Mouse (Mus musculus): ENCODE results near the gene Zfp760. TPM values are rescaled to one million over a fixed set of nuclear protein-coding genes. Genes with fewer than 3 reads are reported as not detected.

Gene Zfp760
- polyA plus RNA-seq, 1 experiment from 2014 or later: 18.6 TPM

DNA sequence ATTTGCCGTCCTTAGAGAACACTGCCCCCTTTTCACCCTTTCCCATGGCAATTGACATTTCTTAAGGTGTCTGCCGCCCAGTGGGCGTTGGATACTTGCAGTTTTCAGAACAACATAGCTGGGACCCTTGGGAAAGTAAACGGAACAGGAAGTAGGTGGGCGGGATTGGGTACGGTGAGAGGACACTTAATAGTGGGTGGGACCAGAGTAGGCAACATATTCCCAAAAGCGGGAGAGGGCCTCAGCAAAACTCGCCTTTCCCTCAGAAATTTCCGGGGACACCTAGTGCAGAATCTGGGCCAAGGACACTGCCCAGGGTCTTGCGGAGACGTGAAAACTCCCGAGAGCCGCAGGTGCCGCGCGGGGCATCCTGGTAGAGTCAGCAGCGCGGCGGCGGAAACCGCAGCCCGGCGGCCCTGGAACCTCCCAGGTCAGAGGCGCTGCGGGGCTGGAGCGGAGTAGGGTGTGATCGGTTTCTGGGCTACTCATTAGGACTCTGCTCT lies 26.0 kb downstream of the Zfp760 start:
- H3K4me3 ChIP-seq: peak overlapping the region; percentile 76
- H3K4me1 ChIP-seq: peaks cover 11% of the 10 kb centered on the region
- H3K36me3 ChIP-seq: peaks cover 21% of the 10 kb centered on the region
- peak; percentile 85 for DNase-seq (ENCODE audit: low spot score)
- under 1% methylated on average over 27 of the region's 27 CpGs for WGBS
- H3K27ac ChIP-seq (replicated peaks): peak overlapping the region; percentile 93
- no peaks in the 10 kb centered on the region for H3K9me3 ChIP-seq (replicated peaks)
- no peaks in the 10 kb centered on the region for H3K27me3 ChIP-seq (ENCODE audit: low read depth, poor library complexity, severe bottlenecking)

DNA sequence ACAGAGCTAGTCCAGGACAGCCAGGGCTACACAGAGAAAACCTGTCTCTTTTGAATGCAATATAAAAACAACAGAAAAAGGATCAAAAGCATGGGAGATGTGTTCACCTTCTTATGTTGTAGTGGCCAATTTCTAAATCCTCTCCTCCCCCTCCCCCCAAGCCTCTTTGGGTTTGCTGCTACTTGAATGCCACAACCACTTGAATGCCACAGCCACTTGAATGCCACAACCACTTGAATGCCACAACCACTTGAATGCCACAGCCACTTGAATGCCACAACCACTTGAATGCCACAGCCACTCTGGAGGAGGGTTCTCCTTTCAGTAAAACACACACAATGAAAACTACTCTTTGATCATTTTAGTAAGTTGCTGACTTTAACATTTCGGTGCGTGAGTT lies 45.2 kb downstream of the Zfp760 start:
- H3K36me3 ChIP-seq: peaks cover 1% of the 10 kb centered on the region; the same call in 1 of the 2 replicates
- H3K9me3 ChIP-seq (replicated peaks): no peaks in the 10 kb centered on the region
- no peak overlapping the region for H3K4me3 ChIP-seq
- no peaks in the 10 kb centered on the region for H3K27me3 ChIP-seq (ENCODE audit: low read depth, poor library complexity, severe bottlenecking)
- whole genome bisulfite sequencing: 73% methylated on average over 2 of the region's 2 CpGs
- H3K4me1 ChIP-seq: peaks cover 20% of the 10 kb centered on the region
- no peak for DNase-seq (ENCODE audit: low spot score)
- H3K27ac ChIP-seq (replicated peaks): no peak overlapping the region

DNA sequence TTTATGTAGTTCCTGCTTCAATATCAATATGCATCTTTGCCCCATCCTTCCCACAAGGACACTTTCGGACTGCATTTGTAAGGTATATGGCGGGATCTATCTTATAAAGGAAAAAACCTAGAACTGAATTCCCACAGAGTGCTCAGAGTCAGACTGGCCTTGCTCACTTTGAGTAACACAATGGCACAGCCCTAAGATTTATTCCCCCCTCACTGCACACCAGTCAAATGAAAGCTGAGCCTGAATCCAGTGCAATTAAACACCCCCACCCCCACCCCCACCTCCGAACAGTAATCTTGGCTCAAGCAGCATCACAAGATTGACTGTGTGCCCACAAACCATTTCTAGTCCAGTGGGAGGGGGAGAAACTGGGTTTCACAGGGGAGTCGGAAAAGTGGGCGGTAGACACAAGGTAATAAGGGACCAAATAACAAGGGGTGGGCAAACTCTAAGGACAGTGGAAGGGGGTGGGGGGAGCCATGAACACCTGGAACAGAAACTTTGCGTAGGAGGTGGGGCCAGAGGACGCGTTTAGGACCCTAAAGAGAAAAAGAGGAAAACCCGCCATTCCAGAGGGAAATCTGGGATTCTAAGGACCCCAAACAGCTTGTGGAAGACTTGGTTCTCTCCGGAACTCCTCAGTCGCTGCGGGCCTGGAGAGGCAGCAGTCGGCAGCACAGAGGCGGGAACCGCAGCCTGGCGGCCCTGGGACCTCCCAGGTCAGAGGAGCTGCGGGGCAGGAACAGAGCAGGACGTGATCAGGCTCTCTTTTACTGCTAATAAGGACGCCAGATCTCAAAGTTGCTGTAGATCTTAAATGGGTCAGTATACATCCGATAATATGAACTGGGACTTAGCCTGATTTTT lies 46.0 kb downstream of the Zfp760 start:
- DNase-seq (ENCODE audit: low spot score): peak; percentile 58
- Histone ChIP-seq H3K4me1 (peaks cover 20% of the 10 kb centered on the region), H3K9me3 (replicated peaks) (no peaks in the 10 kb centered on the region), H3K27me3 (ENCODE audit: low read depth, poor library complexity, severe bottlenecking) (no peaks in the 10 kb centered on the region), H3K36me3 (no peaks in the 10 kb centered on the region), H3K27ac (replicated peaks) (peak overlapping the region; percentile 74), H3K4me3 (peak overlapping the region; percentile 53)
- 13% methylated on average over 20 of the region's 20 CpGs for WGBS

DNA sequence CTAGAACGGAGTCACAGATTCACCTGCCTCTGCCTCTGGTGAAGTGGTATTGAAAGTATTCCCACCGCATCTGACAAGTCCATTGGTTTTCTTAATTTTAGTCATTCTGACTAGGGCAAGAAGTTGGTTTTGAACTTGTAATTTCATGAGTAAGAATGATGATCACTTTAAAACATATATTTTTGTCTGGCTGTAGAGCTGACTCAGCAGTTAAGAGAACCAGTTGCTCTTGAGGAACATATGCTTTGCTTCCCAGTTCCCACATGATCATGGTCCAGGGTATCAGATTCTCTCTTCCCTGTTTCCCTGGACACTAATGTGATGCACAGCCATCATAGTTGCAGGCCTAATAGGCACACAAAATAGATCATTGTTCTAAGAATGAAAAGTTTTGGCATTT lies 62.8 kb downstream of the Zfp760 start:
- no peak for DNase-seq (ENCODE audit: low spot score)
- WGBS: 86% methylated on average over 2 of the region's 2 CpGs
- Histone ChIP-seq H3K36me3 (no peaks in the 10 kb centered on the region), H3K9me3 (replicated peaks) (no peaks in the 10 kb centered on the region; the same call in 1 of the 2 replicates), H3K4me1 (no peaks in the 10 kb centered on the region), H3K27ac (replicated peaks) (no peak overlapping the region), H3K4me3 (no peak overlapping the region), H3K27me3 (ENCODE audit: low read depth, poor library complexity, severe bottlenecking) (no peaks in the 10 kb centered on the region)

Other genes starting within 250 kb of the Zfp760 start
- 10.0 and 10.3 TPM in 2 replicates for gene Zfp53, start 218.7 kb upstream of the Zfp760 start, polyA plus RNA-seq (2016; fragmentation: Nextera tagmentation; extraction: Ambion mirVana)
- gene Zfp52, start 172.2 kb upstream of the Zfp760 start, polyA plus RNA-seq (2016; fragmentation: Nextera tagmentation; extraction: Ambion mirVana): 1.7 and 2.2 TPM in 2 replicates
- gene Zfp948, start 140.7 kb upstream of the Zfp760 start, polyA plus RNA-seq (2016; fragmentation: Nextera tagmentation; extraction: Ambion mirVana): 14.0 and 14.6 TPM in 2 replicates
- 5.7 and 6.9 TPM in 2 replicates for gene Zfp983, start 57.1 kb upstream of the Zfp760 start, polyA plus RNA-seq (2016; fragmentation: Nextera tagmentation; extraction: Ambion mirVana)
- 10.7 and 14.2 TPM in 2 replicates for gene Gm10226, start 15.9 kb upstream of the Zfp760 start, polyA plus RNA-seq (2016; fragmentation: Nextera tagmentation; extraction: Ambion mirVana)
- 7.8 and 9.7 TPM in 2 replicates for gene Zfp229, start 23.1 kb downstream of the Zfp760 start, polyA plus RNA-seq (2016; fragmentation: Nextera tagmentation; extraction: Ambion mirVana)
- gene Zfp820, start 138.0 kb downstream of the Zfp760 start, polyA plus RNA-seq (2016; fragmentation: Nextera tagmentation; extraction: Ambion mirVana): 5.4 and 5.6 TPM in 2 replicates
- 6.6 and 8.1 TPM in 2 replicates for gene Zfp995, start 202.2 kb downstream of the Zfp760 start, polyA plus RNA-seq (2016; fragmentation: Nextera tagmentation; extraction: Ambion mirVana)

All from midbrain, embryonic 10.5 days (tissue).